Comparison of ENCODE assay signal across 1 mouse cellular context in genomic region chr11:68733401-68733800, GRCm38 (mm10). TPM values are rescaled to one million over a fixed set of nuclear protein-coding genes. Genes with fewer than 3 reads are reported as not detected.
"Had no signal": no experiment of that assay in that cellular context is flagged by ENCODE, and none has a peak within 500 bp of the region (broad histone marks: within the 10 kb centered on the region; RNA-seq: fewer than 3 reads in every experiment).

No protein-coding gene starts in this region.

RNA-seq across cellular contexts. Expression of gene Myh10, which starts 42.0 kb away (rescaled TPM):
- total RNA-seq: neutrophil, adult 5-6 weeks had no signal
